15 mouse cellular contexts compared by ENCODE assay signal in genomic region chr10:42537571-42538316, GRCm38 (mm10). TPM values are rescaled to one million over a fixed set of nuclear protein-coding genes. Genes with fewer than 3 reads are reported as not detected.
A peak's percentile ranks its signal among the peaks of the same experiment; 100 is the strongest.
DNase-seq lines count a peak whose midpoint lies in the region; ATAC-seq and TF ChIP-seq lines count a peak whose summit lies in the region.
"Had no signal": no experiment of that assay in that cellular context is flagged by ENCODE, and none has a peak within 500 bp of the region (broad histone marks: within the 10 kb centered on the region; RNA-seq: fewer than 3 reads in every experiment).

No protein-coding gene starts in this region.

- peaks cover 7% of the 10 kb centered on the region; the same call in 1 of the 2 replicates for H3K36me3 ChIP-seq in intestine, embryonic 15.5 days
- H3K36me3 ChIP-seq in intestine, postnatal 0 days (ENCODE audit: control insufficient read depth, insufficient read depth), result peaks cover 29% of the 10 kb centered on the region

- no peak for TF ChIP-seq CTCF in intestine, postnatal 0 days (IDR thresholded peaks at IDR 0.05; ENCODE audit: low read depth)

- no peaks in the 10 kb centered on the region for H3K9me3 ChIP-seq in intestine, embryonic 15.5 days
- no peaks in the 10 kb centered on the region for H3K9me3 ChIP-seq in intestine, postnatal 0 days (ENCODE audit: control insufficient read depth)
- H3K9me3 ChIP-seq: hindbrain, embryonic 15.5 days; limb, embryonic 12.5 days had no signal

- H3K4me1 ChIP-seq in intestine, embryonic 15.5 days (replicated peaks), result no peaks in the 10 kb centered on the region
- no peaks in the 10 kb centered on the region for H3K4me1 ChIP-seq in intestine, postnatal 0 days (replicated peaks; ENCODE audit: control insufficient read depth, insufficient read depth, low read length)
- H3K4me1 ChIP-seq: hindbrain, embryonic 15.5 days; limb, embryonic 12.5 days had no signal

- no peak overlapping the region for H3K27ac ChIP-seq in intestine, embryonic 15.5 days
- H3K27ac ChIP-seq in intestine, postnatal 0 days (ENCODE audit: low read depth, low read length), result no peak overlapping the region
- H3K27ac ChIP-seq: hindbrain, embryonic 15.5 days; kidney, postnatal 0 days; limb, embryonic 12.5 days had no signal

- ATAC-seq in intestine, embryonic 15.5 days, result peak; percentile 63; the same call in 1 of the 2 replicates
- no peak for ATAC-seq in intestine, postnatal 0 days
- ATAC-seq in erythroid progenitor cell, adult 5-6 weeks (replicated peaks; ENCODE audit: low FRiP score, poor library complexity, severe bottlenecking), result peak; percentile 89
- peak; percentile 89 for ATAC-seq in megakaryocyte progenitor cell, adult 5-6 weeks (replicated peaks; ENCODE audit: poor library complexity)

- H3K27me3 ChIP-seq in intestine, embryonic 15.5 days (replicated peaks), result no peaks in the 10 kb centered on the region
- no peaks in the 10 kb centered on the region for H3K27me3 ChIP-seq in intestine, postnatal 0 days (replicated peaks; ENCODE audit: control insufficient read depth, insufficient read depth, low read length)
- H3K27me3 ChIP-seq: hindbrain, embryonic 15.5 days; limb, embryonic 12.5 days had no signal

- no peak overlapping the region for H3K4me2 ChIP-seq in intestine, embryonic 15.5 days (replicated peaks)
- no peak overlapping the region for H3K4me2 ChIP-seq in intestine, postnatal 0 days (replicated peaks; ENCODE audit: low read depth)
- H3K4me2 ChIP-seq: hindbrain, embryonic 15.5 days; limb, embryonic 12.5 days had no signal

- peak; percentile 71 for DNase-seq in c-Kit-negative CD71-positive TER-119-positive erythroid progenitor cells, embryonic 14.5 days (ENCODE audit: low read depth, low spot score)
- DNase-seq in retina, postnatal 1 day, result no peak
- DNase-seq in kidney, adult 18-20 months, result no peak
- DNase-seq: adrenal gland, adult 2 months; lung, postnatal 14 days; thymus, postnatal 25 days had no signal

- WGBS in intestine, embryonic 15.5 days, result 84% methylated on average over 9 of the region's 9 CpGs
- WGBS in intestine, postnatal 0 days, result 81% methylated on average over 9 of the region's 9 CpGs

- H3K9ac ChIP-seq in intestine, embryonic 15.5 days, result no peak overlapping the region
- H3K9ac ChIP-seq in intestine, postnatal 0 days (ENCODE audit: low read depth, low read length), result no peak overlapping the region
- H3K9ac ChIP-seq: hindbrain, embryonic 15.5 days; limb, embryonic 12.5 days had no signal

- no peak overlapping the region for H3K4me3 ChIP-seq in intestine, embryonic 15.5 days (replicated peaks)
- H3K4me3 ChIP-seq in intestine, postnatal 0 days (ENCODE audit: low read depth, low read length), result no peak overlapping the region
- H3K4me3 ChIP-seq: hindbrain, embryonic 15.5 days; limb, embryonic 12.5 days had no signal

RNA-seq across cellular contexts. Expression of gene Snx3, which starts 35.9 kb away (rescaled TPM):
- 439 and 443 TPM in 2 replicates for polyA plus RNA-seq in intestine, embryonic 15.5 days (2015; fragmentation: Nextera tagmentation; extraction: Ambion mirVana)
- polyA plus RNA-seq in intestine, postnatal 0 days (2015; fragmentation: Nextera tagmentation; extraction: Ambion mirVana), result 599 and 615 TPM in 2 replicates
- total RNA-seq in erythroid progenitor cell, adult 5-6 weeks (2015; ENCODE audit: low replicate concordance), result 260 and 279 TPM in 2 replicates
- total RNA-seq in erythroid progenitor cell, adult 5-6 weeks (2017; ENCODE audit: low replicate concordance), result 105 and 119 TPM in 2 replicates
- total RNA-seq in megakaryocyte progenitor cell, adult 5-6 weeks (2015), result 274 and 286 TPM in 2 replicates
- total RNA-seq in megakaryocyte progenitor cell, adult 5-6 weeks (2017), result 104 and 114 TPM in 2 replicates

RNA-seq across cellular contexts. Expression of gene Nr2e1, which starts 45.7 kb away (rescaled TPM):
- polyA plus RNA-seq in intestine, embryonic 15.5 days (2015; fragmentation: Nextera tagmentation; extraction: Ambion mirVana), result 0.05 TPM in 1 of 2 replicates, not detected in the other
- not detected in 2 replicates for polyA plus RNA-seq in intestine, postnatal 0 days (2015; fragmentation: Nextera tagmentation; extraction: Ambion mirVana)
- not detected in 2 replicates for total RNA-seq in erythroid progenitor cell, adult 5-6 weeks (2015; ENCODE audit: low replicate concordance)
- total RNA-seq in erythroid progenitor cell, adult 5-6 weeks (2017; ENCODE audit: low replicate concordance), result not detected in 2 replicates
- not detected in 2 replicates for total RNA-seq in megakaryocyte progenitor cell, adult 5-6 weeks (2015)
- total RNA-seq in megakaryocyte progenitor cell, adult 5-6 weeks (2017), result not detected in 2 replicates
- total RNA-seq: adrenal gland, adult 2 months; heart, adult 8-10 months had no signal
- polyA plus RNA-seq: adrenal gland, adult 2 months; kidney, postnatal 0 days; limb, embryonic 12.5 days; neural tube, embryonic 14.5 days had no signal

RNA-seq across cellular contexts. Expression of gene Ostm1, which starts 45.9 kb away (rescaled TPM):
- polyA plus RNA-seq in intestine, embryonic 15.5 days (2015; fragmentation: Nextera tagmentation; extraction: Ambion mirVana), result 14.5 and 16.3 TPM in 2 replicates
- polyA plus RNA-seq in intestine, postnatal 0 days (2015; fragmentation: Nextera tagmentation; extraction: Ambion mirVana), result 25.4 and 29.1 TPM in 2 replicates
- 7.9 and 15.5 TPM in 2 replicates for total RNA-seq in erythroid progenitor cell, adult 5-6 weeks (2015; ENCODE audit: low replicate concordance)
- total RNA-seq in erythroid progenitor cell, adult 5-6 weeks (2017; ENCODE audit: low replicate concordance), result 18.5 and 22.8 TPM in 2 replicates
- 40.5 and 42.3 TPM in 2 replicates for total RNA-seq in megakaryocyte progenitor cell, adult 5-6 weeks (2015)
- 46.4 and 47.3 TPM in 2 replicates for total RNA-seq in megakaryocyte progenitor cell, adult 5-6 weeks (2017)

RNA-seq across cellular contexts. Expression of gene Afg1l, which starts 59.4 kb away (rescaled TPM):
- 10.9 and 11.0 TPM in 2 replicates for polyA plus RNA-seq in intestine, embryonic 15.5 days (2015; fragmentation: Nextera tagmentation; extraction: Ambion mirVana)
- polyA plus RNA-seq in intestine, postnatal 0 days (2015; fragmentation: Nextera tagmentation; extraction: Ambion mirVana), result 9.0 and 9.4 TPM in 2 replicates
- 0.84 TPM in 1 of 2 replicates, not detected in the other for total RNA-seq in erythroid progenitor cell, adult 5-6 weeks (2015; ENCODE audit: low replicate concordance)
- total RNA-seq in erythroid progenitor cell, adult 5-6 weeks (2017; ENCODE audit: low replicate concordance), result 0.77 and 1.7 TPM in 2 replicates
- total RNA-seq in megakaryocyte progenitor cell, adult 5-6 weeks (2015), result 2.1 and 3.1 TPM in 2 replicates
- 3.0 and 5.7 TPM in 2 replicates for total RNA-seq in megakaryocyte progenitor cell, adult 5-6 weeks (2017)
